Mouse (Mus musculus) brain, embryonic 14.5 days (tissue): ENCODE data around the gene Fam234a.

Experiments
- CTCF ChIP-seq: fragments of 200-500 bp; IDR thresholded peaks from 2 replicates; pipeline ENCODE4 v1.5.1; 2012; ENCODE audit warnings: inconsistent platforms, mild to moderate bottlenecking, moderate library complexity, borderline replicate concordance; ENCODE audit not compliant: insufficient read depth, insufficient read length; ENCODE audit errors: extremely low read depth
- POLR2A ChIP-seq: fragments of 200-500 bp; IDR thresholded peaks from 2 replicates; pipeline ENCODE4 v1.6.1; 2012; ENCODE audit warnings: mild to moderate bottlenecking, inconsistent platforms, borderline replicate concordance; ENCODE audit not compliant: poor library complexity, insufficient read depth, insufficient read length, severe bottlenecking; ENCODE audit errors: extremely low read depth

- TF ChIP-seq CTCF (no peak), POLR2A (no peak)
These were observed 8.8 kb downstream of the Fam234a start for GRCm38 (mm10) chr17:26235077-26235815.
